In the genomic region with DNA sequence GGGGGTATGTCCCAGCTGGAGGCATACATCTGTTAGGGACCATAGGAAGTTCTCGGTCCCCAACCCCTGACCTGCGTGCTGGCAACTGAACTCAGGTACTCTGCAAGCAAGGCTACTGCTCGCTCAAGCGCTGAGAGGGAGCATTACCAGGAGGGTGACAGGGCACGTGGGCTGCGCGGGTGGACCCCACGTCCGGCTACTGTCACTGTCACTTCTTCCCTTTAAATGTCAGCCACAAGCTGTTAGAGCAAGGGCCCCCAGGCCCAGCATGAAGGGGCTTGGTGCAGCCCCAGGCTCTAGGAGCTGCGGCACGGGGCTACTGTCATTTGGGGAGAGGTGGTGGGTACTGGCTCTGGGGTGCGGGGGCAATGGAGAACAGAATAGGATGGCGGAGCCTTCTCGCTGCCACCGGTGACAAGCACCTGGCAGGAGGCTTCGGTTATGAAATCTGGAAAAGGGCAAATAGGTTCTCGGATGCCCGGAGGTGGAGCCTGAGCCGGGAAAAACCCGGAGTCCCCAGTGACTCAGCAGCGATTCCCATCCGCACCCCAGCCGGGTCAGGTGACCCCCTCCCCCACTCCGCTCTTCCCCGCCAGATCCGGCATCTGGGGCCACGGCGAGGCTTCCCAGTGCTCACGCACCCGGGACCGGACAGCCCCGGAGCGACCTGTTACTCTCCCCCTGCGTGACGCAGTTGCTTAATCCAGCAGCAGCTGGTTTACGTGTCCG, we compare ENCODE assay signal across 8 mouse cellular contexts. TPM values are rescaled to one million over a fixed set of nuclear protein-coding genes. Genes with fewer than 3 reads are reported as not detected.
DNase-seq lines count a peak whose midpoint lies in the region.

No protein-coding gene starts in this region.

- intact Hi-C loops in gastrocnemius, postnatal 36 days (cut with DNase I) = loop anchor here (5.0 kb wide), 1 partner anchor 173 kb away; the partner anchor contains the start of gene Jsrp1

- peak; percentile 57 for DNase-seq in right cerebral cortex, adult 18-20 months
- no peak for DNase-seq in right cerebral cortex, postnatal 4 days
- DNase-seq in brain, adult 2 months (ENCODE audit: low read depth, low spot score) = peak; percentile 78
- DNase-seq in gastrocnemius, postnatal 36 days = peak; percentile 51 to 59
- DNase-seq in kidney, postnatal 10 days = peak; percentile 62
- peak; percentile 52 to 64 for DNase-seq in lung, postnatal 4 days
- peak; percentile 59 for DNase-seq in thymus, postnatal 14 days
- DNase-seq in left cerebral cortex, adult 8-10 months (ENCODE audit: low spot score in 2 of 2) = no peak

RNA-seq across cellular contexts. Expression of gene Gng7, which starts 29.3 kb away (rescaled TPM):
- total RNA-seq in gastrocnemius, postnatal 36 days (2021) = under 1 TPM; 0.57 to 0.64 TPM
- 100 to 1,000 TPM; 204 to 252 (median 224) TPM for total RNA-seq in left cerebral cortex, adult 8-10 months (2022)

RNA-seq across cellular contexts. Expression of gene Diras1, which starts 40.1 kb away (rescaled TPM):
- total RNA-seq in gastrocnemius, postnatal 36 days (2021) = under 1 TPM in 1 of 2 experiments, not detected in 1; 0.08 TPM
- total RNA-seq in left cerebral cortex, adult 8-10 months (2022) = 100 to 1,000 TPM; 115 to 131 (median 118) TPM

RNA-seq across cellular contexts. Expression of gene Slc39a3, which starts 51.8 kb away (rescaled TPM):
- total RNA-seq in gastrocnemius, postnatal 36 days (2021) = 10 to 100 TPM; 11.7 to 12.0 TPM
- 10 to 100 TPM; 53.9 to 58.9 (median 56.4) TPM for total RNA-seq in left cerebral cortex, adult 8-10 months (2022)

RNA-seq across cellular contexts. Expression of gene Gadd45b, which starts 55.5 kb away (rescaled TPM):
- 10 to 100 TPM; 26.7 to 31.7 TPM for total RNA-seq in gastrocnemius, postnatal 36 days (2021)
- 10 to 100 TPM; 13.8 to 24.0 (median 20.6) TPM for total RNA-seq in left cerebral cortex, adult 8-10 months (2022)

Comparison
In these comparisons a context has a peak if more than half of its experiments do, and no peak if none do; other contexts are left out.
1. DNase-seq: peak in right cerebral cortex, adult 18-20 months (single experiment), brain, adult 2 months (single experiment), gastrocnemius, postnatal 36 days (2 of 2), kidney, postnatal 10 days (single experiment), lung, postnatal 4 days (2 of 2) and thymus, postnatal 14 days (single experiment); none in right cerebral cortex, postnatal 4 days (single experiment) and left cerebral cortex, adult 8-10 months (0 of 2).
2. RNA of gene Gng7, which starts 29.3 kb away (total RNA-seq): 204 to 252 TPM in left cerebral cortex, adult 8-10 months; 0.57 to 0.64 TPM in gastrocnemius, postnatal 36 days; every median in the first group is over 100 times any median in the second.
3. RNA of gene Diras1, which starts 40.1 kb away (total RNA-seq): 115 to 131 TPM in left cerebral cortex, adult 8-10 months; 0.08 TPM in gastrocnemius, postnatal 36 days; every median in the first group is over 100 times any median in the second.
4. RNA of gene Slc39a3, which starts 51.8 kb away (total RNA-seq): 53.9 to 58.9 TPM in left cerebral cortex, adult 8-10 months; 11.7 to 12.0 TPM in gastrocnemius, postnatal 36 days; every median in the first group is over 4 times any median in the second.